Mouse (Mus musculus) kidney, postnatal 4 days (tissue): ENCODE results near the gene Hoxb1.

ENCODE experiments used
- DNase-seq, 2 experiments: peaks; one replicate each; pipeline ENCODE4 v3.0.0; 2021; ENCODE audit warnings: mixed read lengths in 2 of 2

The Hoxb1 gene

GRCm38 (mm10) chr11:96404016-96404604 is 38.6 kb downstream of the Hoxb1 start:
- DNase-seq, result peak; percentile 33 to 59

DNA sequence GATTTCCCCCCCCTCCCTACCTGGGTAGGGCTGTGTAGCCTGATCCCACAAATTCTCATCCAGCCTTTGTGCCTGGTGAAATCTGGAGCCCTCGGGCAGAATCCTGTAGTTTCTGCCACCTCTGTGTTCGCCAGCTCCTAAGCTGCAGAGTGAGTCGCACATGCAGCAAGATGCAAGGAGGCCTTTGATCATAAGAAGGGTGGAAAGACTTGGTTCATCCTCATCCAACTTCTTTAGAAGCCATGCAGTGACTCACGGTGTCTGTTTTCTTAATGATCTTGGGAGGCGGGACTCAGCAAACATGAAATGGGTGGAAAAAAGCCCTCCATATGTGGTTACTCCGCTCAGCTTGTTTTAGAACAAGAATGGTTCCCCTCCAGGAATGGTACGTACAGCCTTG is 39.3 kb downstream of the Hoxb1 start:
- no peak for DNase-seq

GRCm38 (mm10) chr11:96405541-96405940 is 40.0 kb downstream of the Hoxb1 start:
- no peak for DNase-seq

- DNase-seq, result peak; percentile 90 to 93
Measured at GRCm38 (mm10) chr11:96407191-96408072, 41.9 kb downstream of the Hoxb1 start.

DNA sequence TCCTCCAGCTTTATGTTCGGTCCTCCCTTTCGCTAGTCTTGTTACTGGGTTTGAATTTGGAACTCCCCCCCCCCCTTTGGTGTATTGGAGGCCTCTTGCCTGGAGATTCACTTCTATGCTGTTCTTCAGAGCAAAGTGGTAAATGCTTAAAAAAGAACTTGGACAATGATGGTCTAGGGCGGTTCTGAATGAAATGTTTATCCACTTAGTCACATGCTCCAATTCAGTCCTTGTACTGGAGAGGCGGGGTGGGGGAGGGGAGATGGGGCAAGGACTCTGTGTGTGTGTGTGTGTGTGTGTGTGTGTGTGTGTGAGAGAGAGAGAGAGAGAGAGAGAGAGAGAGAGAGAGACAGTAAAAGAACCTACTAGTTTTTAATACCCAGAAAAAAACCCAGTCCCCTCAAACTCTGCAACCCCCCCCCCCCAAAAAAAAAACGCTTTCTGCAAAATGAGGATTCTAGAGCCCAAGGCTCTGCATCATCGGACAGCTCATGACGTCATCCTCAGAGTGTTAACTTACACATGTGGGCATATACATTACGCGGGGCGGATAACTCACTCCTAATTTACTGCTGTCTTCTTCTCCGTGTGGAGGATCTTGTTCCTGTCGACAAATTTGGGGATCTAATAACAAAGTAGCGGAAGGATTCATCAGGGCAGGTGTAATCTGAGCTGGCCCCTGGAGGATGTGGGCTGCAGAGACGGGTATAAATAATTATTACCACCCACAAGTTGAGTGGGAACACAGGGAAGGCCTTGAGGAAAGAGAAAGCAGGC is 42.9 kb downstream of the Hoxb1 start:
- peak; percentile 37 to 60 for DNase-seq

GRCm38 (mm10) chr11:96411019-96411418 is 45.5 kb downstream of the Hoxb1 start:
- peak; percentile 51 to 68 for DNase-seq

DNA sequence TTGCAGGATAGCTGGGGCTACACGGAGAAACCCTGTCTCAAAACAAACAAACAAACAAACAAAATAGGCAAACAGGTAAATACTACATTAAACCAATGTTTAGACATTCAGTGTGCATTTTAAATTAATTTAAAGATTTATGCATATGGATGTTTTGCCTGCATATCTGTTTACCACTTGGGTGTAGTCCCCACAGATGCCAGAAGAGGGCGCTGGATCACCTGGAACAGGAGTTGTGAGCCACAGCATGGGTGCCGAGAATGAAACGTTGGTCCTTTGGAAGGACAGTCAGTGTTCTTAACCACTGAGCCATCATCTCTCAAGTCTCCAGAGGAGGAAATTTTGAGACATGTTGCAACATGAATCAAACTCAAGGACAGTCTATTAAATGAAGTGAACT is 46.4 kb downstream of the Hoxb1 start:
- peak in 1 of 2 experiments; percentile 25 for DNase-seq

DNA sequence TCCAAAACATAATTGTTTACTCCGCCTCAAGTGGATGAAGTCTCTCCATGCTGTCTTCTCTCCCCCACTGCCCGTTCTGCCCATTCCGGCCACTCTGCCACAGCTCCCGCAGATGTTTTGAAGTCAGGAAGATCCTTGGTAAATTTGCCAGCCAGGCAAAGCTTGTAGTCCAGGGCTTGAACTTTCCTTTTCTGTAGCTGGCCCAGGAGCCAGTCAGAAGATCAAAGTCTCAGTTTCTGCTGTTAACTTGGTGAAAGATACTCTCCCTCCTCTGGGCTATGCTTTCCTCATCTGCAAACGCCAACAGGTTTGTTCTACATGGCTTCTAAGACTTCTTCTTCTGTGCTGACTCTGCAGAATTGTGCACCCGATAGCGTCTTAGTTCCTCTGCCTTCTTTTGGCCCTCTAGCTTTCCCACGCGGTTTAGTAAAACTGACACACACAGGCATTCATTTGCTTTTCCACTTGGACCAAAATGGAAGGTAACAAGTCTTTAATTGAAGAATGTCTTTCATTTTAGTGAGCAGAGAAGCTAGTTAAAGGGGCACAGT is 47.5 kb downstream of the Hoxb1 start:
- peak in 1 of 2 experiments; percentile 15 for DNase-seq

DNA sequence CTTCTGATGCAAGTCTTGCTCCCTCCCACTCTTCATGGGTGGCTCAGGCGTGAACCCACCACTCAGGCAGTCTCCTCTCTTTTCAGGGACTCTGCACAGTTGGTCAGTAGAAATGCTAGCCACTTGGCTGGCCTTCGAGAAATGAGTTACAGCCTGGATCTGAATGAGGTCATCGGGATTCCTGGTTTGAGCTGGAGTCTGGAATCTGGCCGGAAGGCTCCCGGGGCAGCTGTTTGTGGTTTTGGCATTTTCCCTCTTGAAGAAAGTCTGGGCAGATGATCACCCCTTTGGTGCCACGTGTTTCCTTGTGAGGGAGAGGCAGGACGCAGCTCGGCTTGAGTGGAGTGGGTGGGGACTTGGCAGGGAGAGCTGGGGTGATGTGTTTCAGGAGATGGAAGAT is 48.0 kb downstream of the Hoxb1 start:
- DNase-seq, result peak; percentile 78 to 87

DNA sequence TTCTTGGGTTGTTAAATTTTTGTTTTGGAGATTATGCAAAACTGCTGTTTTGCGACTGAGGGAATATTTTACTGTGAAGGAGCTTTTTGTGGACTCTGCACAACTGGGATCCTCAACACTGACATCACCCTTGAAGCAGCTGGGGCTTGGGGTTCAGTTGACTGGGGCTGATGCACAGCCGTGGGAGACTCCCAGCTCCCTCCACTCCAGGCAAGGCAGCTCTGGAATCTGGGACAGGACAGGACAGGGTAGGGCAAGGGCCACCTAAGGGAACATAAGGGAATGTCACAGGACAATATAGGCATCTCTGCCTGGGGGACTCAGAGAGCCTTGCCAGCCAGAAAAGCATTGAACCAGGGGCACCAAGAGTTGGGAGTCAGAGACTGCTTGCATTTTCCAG is 48.5 kb downstream of the Hoxb1 start:
- peak in 1 of 2 experiments; percentile 40 for DNase-seq
